Mouse (Mus musculus) thymus, adult 2 months (tissue): ENCODE results near the gene Lin37. TPM values are rescaled to one million over a fixed set of nuclear protein-coding genes. Genes with fewer than 3 reads are reported as not detected.

Source experiments
- DNase-seq: peaks from one replicate; pipeline ENCODE4 v3.0.0; 2021
- H3K27ac ChIP-seq: fragments of 200-500 bp; 2 replicates; pipeline ENCODE4 v1.5.1; 2012; ENCODE audit warnings: low read length, control low read depth; ENCODE audit not compliant: control insufficient read depth, insufficient read depth
- H3K27me3 ChIP-seq: fragments of 200-500 bp; 2 replicates; pipeline ENCODE4 v1.6.1; 2012; ENCODE audit warnings: mild to moderate bottlenecking, low read length, moderate library complexity, mixed read lengths; ENCODE audit not compliant: control insufficient read depth, insufficient read depth
- H3K36me3 ChIP-seq: fragments of 200-500 bp; 2 replicates; pipeline ENCODE4 v1.6.1; 2012; ENCODE audit warnings: mild to moderate bottlenecking, low read length, moderate library complexity; ENCODE audit not compliant: control insufficient read depth, insufficient read depth
- H3K4me1 ChIP-seq: fragments of 200-500 bp; replicated peaks from 2 replicates; pipeline ENCODE4 v1.6.1; 2012; ENCODE audit warnings: low read length; ENCODE audit not compliant: control insufficient read depth, insufficient read depth
- H3K4me3 ChIP-seq: fragments of 200-500 bp; 2 replicates; pipeline ENCODE4 v1.5.1; 2012; ENCODE audit warnings: mild to moderate bottlenecking, low read length, control low read depth, moderate library complexity; ENCODE audit not compliant: control insufficient read depth, insufficient read depth
- CTCF ChIP-seq: fragments of 200-500 bp; IDR thresholded peaks from 2 replicates; pipeline ENCODE4 v1.5.1; 2012; ENCODE audit warnings: mild to moderate bottlenecking, control low read depth, low read length, moderate library complexity, borderline replicate concordance; ENCODE audit not compliant: control insufficient read depth, poor library complexity, insufficient read depth; ENCODE audit errors: extremely low read depth
- POLR2A ChIP-seq: fragments of 200-500 bp; IDR thresholded peaks from 2 replicates; pipeline ENCODE4 v1.6.1; 2012; ENCODE audit warnings: mild to moderate bottlenecking, low read length, control low read depth, moderate library complexity; ENCODE audit not compliant: control insufficient read depth, poor library complexity, insufficient read depth; ENCODE audit errors: extremely low read depth
- WGBS: fragments of 180-500 bp; shearing (Covaris S2); methylation state at CpG from one replicate; pipeline ENCODE4 v1.1.7; 2018; 5-methylcytosine and 5-hydroxymethylcytosine counted together
- polyA plus RNA-seq: library from polyadenylated mRNA; depleted of rRNA; stranded (reverse); fragments of >200 nt; gene quantifications from 2 replicates; pipeline ENCODE4 v1.2.3, GENCODE M21; 2012; rRNA removed

Lin37 gene
- 73.0 and 78.6 TPM in 2 replicates for polyA plus RNA-seq

DNA sequence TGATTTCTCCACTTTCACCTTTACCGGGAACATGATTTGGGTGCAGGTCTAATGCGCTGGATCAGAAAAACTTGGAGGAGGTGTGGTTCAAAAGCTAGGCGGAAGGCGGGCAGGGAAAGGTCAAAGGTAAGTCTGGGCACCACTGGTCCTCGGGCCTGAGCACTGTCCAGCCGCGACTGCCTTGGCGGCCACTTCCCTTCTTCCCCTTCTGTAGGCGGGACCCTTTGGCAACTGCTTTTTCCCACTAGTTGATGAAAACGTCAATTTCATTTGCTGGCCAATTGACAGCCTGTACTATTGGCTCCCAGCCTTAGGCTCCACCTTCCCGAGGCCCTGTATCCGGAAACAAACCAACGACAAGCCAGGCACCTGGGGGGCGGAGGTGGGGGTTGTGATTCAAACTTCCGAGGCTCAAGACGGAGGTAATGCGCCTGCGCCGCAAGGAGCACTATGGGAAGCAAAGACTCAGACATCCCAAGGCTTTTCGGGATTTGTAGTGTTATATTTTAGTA lies at the start of gene Lin37:
Lin37 (minus strand) TSS at position 396 of the 512 bp plus-strand sequence.
- Histone ChIP-seq H3K27me3 (no peaks in the 10 kb centered on the region), H3K27ac (peak within 1 kb of the TSS; percentile 29; the same call in 1 of the 2 replicates), H3K4me3 (peak within 1 kb of the TSS; percentile 73), H3K36me3 (peaks cover 19% of the 10 kb centered on the region), H3K4me1 (peaks cover 21% of the 10 kb centered on the region)
- TF ChIP-seq POLR2A (peak; percentile 66; the same call in 1 of the 2 replicates), CTCF (0 out of 2 replicates have a peak, but pooled peaks have one; percentile 31)
- DNase-seq = peak; percentile 95
- under 1% methylated on average over 20 of the region's 20 CpGs for WGBS

GRCm38 (mm10) chr7:30608476-30608875 lies 48.8 kb upstream of the Lin37 start:
- H3K4me3 ChIP-seq = no peak overlapping the region
- no peak for DNase-seq
- TF ChIP-seq CTCF (no peak), POLR2A (no peak)
- H3K27me3 ChIP-seq = no peaks in the 10 kb centered on the region
- no peaks in the 10 kb centered on the region for H3K36me3 ChIP-seq
- 0 out of 2 replicates have a peak, but pooled peaks cover 5% of the 10 kb centered on the region for H3K4me1 ChIP-seq
- 67% methylated on average over 16 of the region's 16 CpGs for WGBS
- H3K27ac ChIP-seq = no peak overlapping the region

DNA sequence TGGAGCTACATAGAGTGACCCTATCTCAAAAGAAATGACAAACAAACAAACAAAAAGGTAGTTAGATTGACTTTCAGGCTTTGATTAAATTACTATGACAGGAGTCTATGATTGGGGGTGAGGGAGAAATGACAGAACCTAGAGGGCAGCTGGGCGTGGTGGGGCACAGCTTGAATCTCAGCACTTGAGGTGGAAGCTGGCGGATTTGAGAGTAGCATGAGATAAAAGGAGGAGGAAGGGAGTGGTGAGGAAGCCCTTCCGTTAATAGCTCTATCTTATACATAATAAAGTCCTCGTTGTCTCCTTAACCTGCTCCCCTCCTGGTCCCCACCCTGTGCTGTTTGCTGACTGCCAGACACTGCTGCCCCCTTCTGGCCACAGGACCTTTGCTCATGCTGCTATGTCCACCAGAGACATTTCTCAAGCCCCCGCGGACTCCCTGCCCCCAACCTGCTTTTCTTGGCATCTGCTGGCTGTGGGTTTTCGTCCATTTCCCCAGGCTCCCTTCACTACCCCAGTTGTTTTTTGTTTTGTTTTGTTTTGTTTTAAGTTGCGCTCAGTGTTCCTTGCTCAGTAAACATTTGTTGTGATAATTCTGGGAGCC lies 48.2 kb upstream of the Lin37 start:
- H3K27ac ChIP-seq = no peak overlapping the region
- DNase-seq = peak; percentile 67
- H3K27me3 ChIP-seq = no peaks in the 10 kb centered on the region
- H3K36me3 ChIP-seq = no peaks in the 10 kb centered on the region
- WGBS = 22% methylated on average over 8 of the region's 8 CpGs
- 0 out of 2 replicates have a peak, but pooled peaks cover 5% of the 10 kb centered on the region for H3K4me1 ChIP-seq
- TF ChIP-seq POLR2A = no peak
- 0 out of 2 replicates have a peak, but pooled peaks have one; percentile 56 for TF ChIP-seq CTCF
- H3K4me3 ChIP-seq = no peak overlapping the region

DNA sequence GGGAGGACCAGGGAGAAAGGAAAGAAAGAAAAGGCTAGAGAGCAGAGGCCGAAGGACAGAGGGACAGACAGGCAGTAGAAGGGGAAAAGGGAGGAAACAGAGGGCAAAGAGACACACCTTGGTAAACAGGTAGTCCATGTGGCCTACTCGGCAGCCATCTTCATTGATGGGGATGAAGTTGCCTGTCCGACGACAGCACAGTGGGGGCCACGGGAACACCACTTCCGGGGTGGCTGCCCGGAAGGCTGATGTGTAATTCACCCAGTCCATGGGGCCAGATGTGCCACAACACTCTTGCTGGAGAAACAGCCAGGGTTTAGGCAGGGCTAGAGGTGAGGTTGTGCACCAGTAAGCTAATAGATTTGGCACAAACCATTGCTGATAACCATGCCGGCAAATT lies 45.3 kb upstream of the Lin37 start:
- H3K27ac ChIP-seq = no peak overlapping the region
- TF ChIP-seq CTCF = no peak
- no peak for TF ChIP-seq POLR2A
- 87% methylated on average over 8 of the region's 8 CpGs for WGBS
- no peaks in the 10 kb centered on the region for H3K36me3 ChIP-seq
- H3K27me3 ChIP-seq = no peaks in the 10 kb centered on the region
- no peak for DNase-seq
- no peak overlapping the region for H3K4me3 ChIP-seq
- 0 out of 2 replicates have a peak, but pooled peaks cover 5% of the 10 kb centered on the region for H3K4me1 ChIP-seq

DNA sequence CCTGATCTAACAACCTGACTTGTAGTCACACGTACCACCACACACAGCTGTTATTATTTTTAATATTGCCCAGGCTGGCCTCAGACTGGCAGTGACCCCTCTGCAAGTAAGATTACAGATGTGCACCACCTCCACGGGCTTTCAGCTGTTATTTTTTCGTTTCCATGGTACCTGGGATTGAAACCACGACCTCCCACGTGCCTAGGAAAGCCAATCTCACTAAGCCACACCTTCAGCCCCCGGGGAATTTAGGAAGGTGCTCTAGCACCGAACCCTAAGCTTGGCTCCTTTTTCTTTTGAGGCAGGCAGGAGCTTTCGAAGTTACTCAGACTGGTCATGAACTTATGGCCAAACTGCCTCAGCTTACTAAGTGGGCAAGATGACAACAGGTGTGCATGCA lies 44.8 kb upstream of the Lin37 start:
- no peaks in the 10 kb centered on the region for H3K36me3 ChIP-seq
- 0 out of 2 replicates have a peak, but pooled peaks cover 5% of the 10 kb centered on the region for H3K4me1 ChIP-seq
- TF ChIP-seq CTCF (no peak), POLR2A (no peak)
- no peak overlapping the region for H3K4me3 ChIP-seq
- no peak overlapping the region for H3K27ac ChIP-seq
- no peak for DNase-seq
- no peaks in the 10 kb centered on the region for H3K27me3 ChIP-seq
- 43% methylated on average over 8 of the region's 8 CpGs for whole genome bisulfite sequencing

- H3K27ac ChIP-seq = no peak overlapping the region
- TF ChIP-seq CTCF = no peak
- no peak for TF ChIP-seq POLR2A
- no peaks in the 10 kb centered on the region for H3K4me1 ChIP-seq
- WGBS = 81% methylated on average over 3 of the region's 3 CpGs
- no peak for DNase-seq
- no peaks in the 10 kb centered on the region for H3K27me3 ChIP-seq
- no peaks in the 10 kb centered on the region for H3K36me3 ChIP-seq
- H3K4me3 ChIP-seq = no peak overlapping the region
Measured at GRCm38 (mm10) chr7:30602583-30602982, 42.9 kb upstream of the Lin37 start.
